Mouse (Mus musculus) right cerebral cortex, postnatal 14 days (tissue): Measurements from ENCODE around the gene D5Ertd579e.

ENCODE experiments used
- DNase-seq: peaks from one replicate; pipeline ENCODE4 v3.0.0; 2022

D5Ertd579e gene

DNA sequence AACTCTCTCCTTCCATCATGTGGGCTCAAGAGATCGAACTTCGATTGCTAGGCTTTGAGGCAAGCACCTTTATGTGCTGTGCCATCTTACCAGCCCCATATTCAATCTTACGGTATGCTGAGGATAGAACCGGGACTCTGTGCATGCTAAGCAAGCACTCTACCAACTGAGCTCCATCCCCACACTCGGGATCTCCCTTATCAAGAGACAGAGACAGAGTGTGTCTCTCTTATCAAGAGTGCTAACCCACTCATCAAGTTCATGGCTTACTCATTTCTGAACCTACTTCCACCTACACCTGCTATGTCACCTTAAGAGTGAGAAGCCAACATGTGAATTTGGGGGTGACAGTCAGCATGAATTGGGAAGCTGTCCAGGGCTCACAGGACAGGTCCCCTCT, 24.4 kb upstream of the D5Ertd579e start:
- DNase-seq: no peak

DNA sequence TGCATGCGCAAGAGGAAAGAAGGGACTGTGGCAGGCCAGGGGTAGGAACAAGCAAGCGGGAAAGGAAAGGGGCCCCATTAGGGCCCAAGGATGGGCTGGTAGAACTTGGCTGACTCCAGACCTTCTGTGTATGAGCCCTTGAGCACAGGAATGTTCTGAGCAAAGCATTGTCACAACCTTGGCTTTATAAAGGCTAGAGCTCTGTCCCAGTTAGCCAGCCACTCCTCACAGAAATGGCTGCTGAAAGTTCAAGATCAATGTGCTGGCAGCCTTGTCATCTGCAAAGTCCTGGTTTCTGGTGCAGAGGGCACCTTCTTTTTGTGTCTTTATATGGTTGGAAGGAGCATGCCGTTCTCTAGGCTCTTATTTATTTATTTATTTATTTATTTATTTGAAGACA, 23.8 kb upstream of the D5Ertd579e start:
- DNase-seq: no peak

DNA sequence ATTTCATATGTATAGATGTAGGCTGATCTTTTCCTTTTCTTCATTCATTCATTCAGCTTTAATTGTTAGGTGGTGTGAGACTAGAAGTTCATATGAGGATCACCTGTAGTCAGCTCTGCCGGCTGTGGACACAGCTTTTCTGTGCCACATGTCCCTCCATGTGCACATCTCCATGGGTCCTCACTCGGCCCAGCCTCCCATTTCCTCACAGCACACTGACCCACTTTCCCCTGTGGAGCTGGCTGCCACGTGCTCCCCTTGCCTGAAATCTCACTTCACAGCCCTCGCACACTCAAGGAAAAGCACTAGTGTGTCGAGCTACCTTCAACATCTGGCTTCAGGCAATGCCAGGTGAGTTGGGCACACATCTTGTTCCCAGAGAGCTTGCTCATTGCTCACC, 23.3 kb upstream of the D5Ertd579e start:
- no peak for DNase-seq

GRCm38 (mm10) chr5:36717889-36718288, 22.1 kb upstream of the D5Ertd579e start:
- no peak for DNase-seq

GRCm38 (mm10) chr5:36716816-36717215, 21.0 kb upstream of the D5Ertd579e start:
- no peak for DNase-seq

DNA sequence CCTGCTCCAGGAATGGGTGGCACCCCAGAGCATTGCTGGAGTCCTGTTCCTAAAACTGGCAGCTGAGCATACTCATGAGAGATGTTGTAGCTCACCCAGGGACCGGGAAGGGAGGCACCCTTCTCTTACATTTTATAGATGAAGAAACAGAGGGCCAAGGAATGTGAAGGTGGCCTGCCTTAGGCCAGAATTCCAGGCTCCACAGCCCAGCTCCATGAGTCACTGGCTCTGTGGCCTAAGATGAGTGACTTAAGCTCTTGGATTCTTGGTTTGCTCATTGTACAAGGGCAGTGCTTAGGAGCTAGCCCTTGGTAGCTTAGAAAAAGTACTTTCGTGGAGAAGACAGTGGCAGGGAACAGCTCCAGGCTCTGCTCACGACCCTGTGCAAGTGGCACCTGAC, 19.0 kb upstream of the D5Ertd579e start:
- no peak for DNase-seq

GRCm38 (mm10) chr5:36713693-36714092, 17.9 kb upstream of the D5Ertd579e start:
- no peak for DNase-seq

GRCm38 (mm10) chr5:36712553-36713534, 17.0 kb upstream of the D5Ertd579e start:
- DNase-seq: peak; percentile 38

GRCm38 (mm10) chr5:36711863-36712262, 16.0 kb upstream of the D5Ertd579e start:
- no peak for DNase-seq

DNA sequence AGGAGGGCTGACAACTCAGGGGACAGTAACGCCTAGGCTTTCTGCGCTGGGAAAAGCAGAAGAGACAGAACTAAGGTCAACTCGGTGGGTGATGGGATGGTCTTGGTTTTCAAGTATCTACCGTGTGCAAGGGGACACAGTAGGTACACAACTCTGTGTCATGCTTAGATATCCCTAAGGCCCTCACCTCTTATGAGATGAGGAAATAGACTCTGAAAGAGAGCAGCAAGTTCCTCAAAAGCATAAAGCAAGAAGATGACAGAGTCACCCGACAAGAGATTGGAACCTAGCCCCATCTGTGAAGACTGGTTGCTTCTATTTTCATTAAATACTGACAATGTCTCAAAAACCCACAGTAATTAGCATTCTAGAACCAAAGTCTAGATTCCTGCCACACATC, 10.0 kb upstream of the D5Ertd579e start:
- no peak for DNase-seq

DNA sequence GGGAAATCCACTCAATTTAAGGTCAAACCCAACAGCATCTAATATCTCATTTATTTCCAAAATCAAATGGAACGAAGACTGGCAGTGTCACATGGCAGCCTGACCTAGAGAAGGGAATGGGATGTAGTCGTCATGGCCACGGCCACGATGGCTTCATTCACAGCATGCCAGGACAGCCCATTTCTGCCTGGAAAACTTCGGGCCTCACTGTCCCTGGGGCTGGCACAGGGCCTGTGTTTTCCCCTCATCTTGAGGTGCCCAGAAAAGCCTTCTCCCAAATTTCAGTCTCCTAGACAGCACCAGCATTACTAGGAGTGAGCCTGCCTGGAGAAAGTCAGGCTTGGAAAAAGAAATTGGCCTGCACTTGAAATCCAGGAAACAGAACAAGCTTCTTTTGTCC, 9.6 kb upstream of the D5Ertd579e start:
- no peak for DNase-seq

- no peak for DNase-seq
Observed at GRCm38 (mm10) chr5:36704684-36705083, 8.9 kb upstream of the D5Ertd579e start.

GRCm38 (mm10) chr5:36700939-36701620, 5.3 kb upstream of the D5Ertd579e start:
- DNase-seq: no peak

- DNase-seq: no peak
Observed at GRCm38 (mm10) chr5:36698689-36699088, 2.9 kb upstream of the D5Ertd579e start.

DNA sequence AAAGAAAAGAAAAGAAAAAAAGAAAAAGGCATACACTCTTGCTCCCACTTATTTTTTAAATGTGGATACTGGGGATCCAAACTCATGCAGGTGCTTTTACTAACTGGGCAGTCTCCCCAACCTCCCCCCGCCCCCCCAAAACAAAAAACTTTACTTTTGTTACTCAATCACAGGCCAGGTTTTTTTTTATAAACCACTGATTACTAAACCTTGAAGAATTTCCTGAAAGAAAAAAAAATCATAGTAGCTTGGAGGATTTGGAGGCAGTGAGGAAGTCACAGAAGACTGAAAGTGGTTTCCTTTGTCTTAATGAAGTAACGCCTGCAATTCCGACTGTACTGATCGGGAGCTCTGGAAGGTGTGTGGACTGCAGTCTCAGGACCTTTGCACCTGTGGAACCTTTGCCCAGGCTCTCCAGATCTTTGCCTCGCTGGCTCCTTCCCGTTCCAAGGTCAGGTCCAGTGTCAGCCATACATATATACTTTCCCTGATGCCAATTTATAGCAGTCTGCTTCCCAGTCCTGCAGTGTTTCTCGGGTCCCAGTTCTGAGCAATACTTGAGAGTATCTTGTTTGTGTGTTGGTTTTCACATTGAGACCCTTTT, 2.3 kb upstream of the D5Ertd579e start:
- DNase-seq: no peak

- no peak for DNase-seq
Observed at GRCm38 (mm10) chr5:36696504-36697300, 878 bp upstream of the D5Ertd579e start.

DNA sequence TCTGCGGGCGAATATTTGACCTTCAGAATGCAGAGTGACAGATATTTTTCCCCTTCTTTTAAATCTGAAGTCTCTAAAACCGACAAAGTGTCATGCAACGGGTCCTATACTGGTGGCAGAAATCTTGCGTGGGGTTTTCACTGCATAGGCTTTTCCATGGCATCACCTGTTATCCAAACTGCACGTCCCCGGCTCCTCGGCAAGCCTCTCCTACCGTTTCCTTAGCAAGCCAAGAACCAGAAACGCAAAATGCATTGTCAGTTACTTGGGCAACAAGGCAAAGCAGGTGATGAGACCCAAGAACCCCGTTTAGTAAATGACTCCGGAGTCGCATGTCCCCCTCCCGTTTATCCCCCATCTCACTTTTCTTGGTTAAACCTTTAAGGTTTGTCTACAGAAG, 819 bp downstream of the D5Ertd579e start:
- DNase-seq: no peak

DNA sequence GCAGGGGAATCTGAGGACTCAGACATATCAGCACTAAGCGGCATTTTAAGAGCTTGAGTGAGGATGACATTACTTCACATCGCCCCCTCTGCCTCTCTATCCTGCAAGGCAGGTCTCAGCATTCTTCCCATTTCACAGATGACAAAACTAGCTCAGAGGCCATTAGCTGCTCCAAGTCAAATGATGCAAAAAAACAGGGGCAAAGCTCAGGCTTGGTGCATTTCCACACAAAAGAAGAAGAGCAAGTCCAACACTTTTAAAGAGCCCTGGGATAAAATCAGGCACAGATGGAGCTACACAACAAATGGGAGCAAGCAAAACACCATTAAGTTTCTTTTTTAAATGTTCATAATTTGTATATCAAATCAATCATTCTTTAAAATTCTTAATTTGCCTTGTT, 2.2 kb downstream of the D5Ertd579e start:
- no peak for DNase-seq

GRCm38 (mm10) chr5:36691423-36691822, 4.4 kb downstream of the D5Ertd579e start:
- no peak for DNase-seq

DNA sequence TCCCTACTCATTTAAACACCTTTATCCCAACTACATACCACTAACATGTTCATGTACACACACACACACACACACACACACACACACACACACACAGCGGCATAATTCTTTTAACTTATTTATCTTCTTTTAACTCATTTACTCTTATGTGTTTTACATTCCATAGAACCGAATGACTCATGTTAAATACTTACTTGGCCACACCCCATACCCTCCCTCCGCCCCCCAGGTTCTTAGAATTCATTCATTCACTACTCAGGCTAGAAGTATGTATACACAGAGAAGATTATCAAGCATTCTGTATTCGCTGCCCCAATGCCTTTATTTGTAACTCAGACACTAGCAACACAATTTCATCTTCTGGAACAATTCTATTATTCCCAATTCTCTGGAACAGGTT, 10.7 kb downstream of the D5Ertd579e start:
- DNase-seq: no peak

DNA sequence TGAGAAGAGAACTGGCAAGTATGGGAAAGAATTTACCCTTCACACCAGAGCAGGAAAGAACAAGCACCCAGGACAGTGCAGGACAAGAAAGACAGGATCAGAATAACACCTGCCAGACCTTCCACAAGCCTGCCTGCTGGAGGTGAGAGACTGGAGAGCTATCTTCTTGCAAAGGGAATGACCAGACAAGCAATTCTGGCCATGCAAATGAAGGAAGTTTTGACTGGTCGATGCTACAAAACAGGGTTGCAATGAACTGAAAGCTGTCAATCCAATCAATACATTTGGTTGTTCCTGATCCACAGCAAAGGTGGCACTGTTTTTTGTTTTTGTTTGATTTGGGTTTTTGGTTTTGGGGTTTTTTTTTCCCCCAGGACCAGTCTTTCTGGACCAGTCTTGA, 12.2 kb downstream of the D5Ertd579e start:
- no peak for DNase-seq

- DNase-seq: no peak
Observed at GRCm38 (mm10) chr5:36681219-36681618, 14.6 kb downstream of the D5Ertd579e start.
